Mouse (Mus musculus) cortical plate, adult 2 months (tissue): ENCODE results near the gene Bmpr1a. TPM values are rescaled to one million over a fixed set of nuclear protein-coding genes. Genes with fewer than 3 reads are reported as not detected.
A peak's percentile ranks its signal among the peaks of the same experiment; 100 is the strongest.

Experiments
- H3K27ac ChIP-seq: fragments of 200-500 bp; 2 replicates; pipeline ENCODE4 v1.5.1; 2012; ENCODE audit warnings: low read length, control low read depth, inconsistent platforms; ENCODE audit not compliant: insufficient read depth
- H3K4me1 ChIP-seq: fragments of 200-500 bp; 2 replicates; pipeline ENCODE4 v1.6.1; 2011; ENCODE audit warnings: low read length; ENCODE audit not compliant: control insufficient read depth, insufficient read depth
- H3K4me3 ChIP-seq: fragments of 200-500 bp; 2 replicates; pipeline ENCODE4 v1.5.1; 2011; ENCODE audit warnings: mild to moderate bottlenecking, low read length, control low read depth; ENCODE audit not compliant: insufficient read depth
- CTCF ChIP-seq: fragments of 200-500 bp; IDR thresholded peaks from 2 replicates; pipeline ENCODE4 v1.5.1; 2011; ENCODE audit warnings: mild to moderate bottlenecking, control low read depth, low read length; ENCODE audit not compliant: insufficient read depth; ENCODE audit errors: extremely low read depth
- POLR2A ChIP-seq: fragments of 200-500 bp; IDR thresholded peaks from 2 replicates; pipeline ENCODE4 v1.6.1; 2011; ENCODE audit warnings: mild to moderate bottlenecking, low read length, control low read depth; ENCODE audit not compliant: insufficient read depth; ENCODE audit errors: extremely low read depth
- polyA plus RNA-seq: library from polyadenylated mRNA; depleted of rRNA; stranded (reverse); fragments of >200 nt; gene quantifications from 2 replicates; pipeline ENCODE4 v1.2.3, GENCODE M21; 2012; rRNA removed

Bmpr1a gene
- 21.1 and 21.5 TPM in 2 replicates for polyA plus RNA-seq

- Histone ChIP-seq H3K27ac (peak within 1 kb of the TSS; percentile 97), H3K4me3 (peak within 1 kb of the TSS; percentile 81), H3K4me1 (peaks cover 5% of the 10 kb centered on the region; the same call in 1 of the 2 replicates)
- TF ChIP-seq POLR2A, result no peak
- TF ChIP-seq CTCF, result no peak
Observed at GRCm38 (mm10) chr14:34503325-34503647, at the start of gene Bmpr1a. TSS of gene Bmpr1a (minus strand) at chr14:34503341.

GRCm38 (mm10) chr14:34552226-34552625 is 49.1 kb upstream of the Bmpr1a start:
- H3K4me1 ChIP-seq, result no peaks in the 10 kb centered on the region
- H3K27ac ChIP-seq, result no peak overlapping the region
- H3K4me3 ChIP-seq, result no peak overlapping the region
- TF ChIP-seq POLR2A (no peak), CTCF (no peak)

- Histone ChIP-seq H3K4me1 (no peaks in the 10 kb centered on the region), H3K4me3 (peak overlapping the region; percentile 69), H3K27ac (peak overlapping the region; percentile 91)
- TF ChIP-seq CTCF (peak; percentile 51), POLR2A (0 out of 2 replicates have a peak, but pooled peaks have one; percentile 40)
Observed at GRCm38 (mm10) chr14:34549004-34549671, 46.0 kb upstream of the Bmpr1a start.

GRCm38 (mm10) chr14:34548391-34549001 is 45.4 kb upstream of the Bmpr1a start:
- H3K4me1 ChIP-seq, result no peaks in the 10 kb centered on the region
- peak overlapping the region; percentile 69 for H3K4me3 ChIP-seq
- TF ChIP-seq CTCF, result no peak
- TF ChIP-seq POLR2A, result peak; percentile 57; the same call in 1 of the 2 replicates
- peak overlapping the region; percentile 91 for H3K27ac ChIP-seq

GRCm38 (mm10) chr14:34544545-34544944 is 41.4 kb upstream of the Bmpr1a start:
- Histone ChIP-seq H3K4me1 (no peaks in the 10 kb centered on the region), H3K27ac (no peak overlapping the region), H3K4me3 (no peak overlapping the region)
- no peak for TF ChIP-seq CTCF
- TF ChIP-seq POLR2A, result no peak

- Histone ChIP-seq H3K4me1 (no peaks in the 10 kb centered on the region), H3K27ac (no peak overlapping the region), H3K4me3 (no peak overlapping the region)
- TF ChIP-seq POLR2A (no peak), CTCF (no peak)
Observed at GRCm38 (mm10) chr14:34544001-34544400, 40.9 kb upstream of the Bmpr1a start.

- no peaks in the 10 kb centered on the region for H3K4me1 ChIP-seq
- TF ChIP-seq CTCF, result no peak
- no peak for TF ChIP-seq POLR2A
- no peak overlapping the region for H3K4me3 ChIP-seq
- no peak overlapping the region for H3K27ac ChIP-seq
Observed at GRCm38 (mm10) chr14:34543596-34543995, 40.5 kb upstream of the Bmpr1a start.

- Histone ChIP-seq H3K4me1 (no peaks in the 10 kb centered on the region), H3K27ac (no peak overlapping the region), H3K4me3 (no peak overlapping the region)
- TF ChIP-seq POLR2A (no peak), CTCF (no peak)
Observed at GRCm38 (mm10) chr14:34541896-34542295, 38.8 kb upstream of the Bmpr1a start.

GRCm38 (mm10) chr14:34540685-34541162 is 37.6 kb upstream of the Bmpr1a start:
- no peak overlapping the region for H3K27ac ChIP-seq
- no peak for TF ChIP-seq CTCF
- TF ChIP-seq POLR2A, result no peak

GRCm38 (mm10) chr14:34535883-34536282 is 32.7 kb upstream of the Bmpr1a start:
- TF ChIP-seq CTCF (no peak), POLR2A (no peak)
- no peak overlapping the region for H3K27ac ChIP-seq
- H3K4me1 ChIP-seq, result no peaks in the 10 kb centered on the region
- no peak overlapping the region for H3K4me3 ChIP-seq

More at GRCm38 (mm10) chr14:34540685-34541162, 37.6 kb upstream of the Bmpr1a start:
- H3K4me3 ChIP-seq, result no peak overlapping the region
- H3K4me1 ChIP-seq, result no peaks in the 10 kb centered on the region
